Mouse (Mus musculus) liver, postnatal 0 days (tissue): ENCODE data around the gene Ccdc175.

Experiments used
- CTCF ChIP-seq: sonication (generic); IDR thresholded peaks from 2 replicates; pipeline ENCODE4 v1.5.1; 2016; ENCODE audit warnings: antibody characterized with exemption, low read depth
- EP300 ChIP-seq: IDR thresholded peaks from 2 replicates; pipeline ENCODE4 v1.6.1; 2016; ENCODE audit warnings: antibody characterized with exemption, low read depth, mild to moderate bottlenecking

- TF ChIP-seq EP300 = no peak
- no peak for TF ChIP-seq CTCF
Measured at GRCm38 (mm10) chr12:72197925-72198486, 13.2 kb upstream of the Ccdc175 start.
